Mouse (Mus musculus): ENCODE data around the gene Apoc1. TPM values are rescaled to one million over a fixed set of nuclear protein-coding genes. Genes with fewer than 3 reads are reported as not detected.
"Not testable (repeated sequence)": the region's sequence is repeated elsewhere in the genome, so short reads cannot be mapped to it uniquely, and the experiment has no call there.

Gene Apoc1
- polyA plus RNA-seq, 1 experiment from 2014 or later = 4.8 TPM

DNA sequence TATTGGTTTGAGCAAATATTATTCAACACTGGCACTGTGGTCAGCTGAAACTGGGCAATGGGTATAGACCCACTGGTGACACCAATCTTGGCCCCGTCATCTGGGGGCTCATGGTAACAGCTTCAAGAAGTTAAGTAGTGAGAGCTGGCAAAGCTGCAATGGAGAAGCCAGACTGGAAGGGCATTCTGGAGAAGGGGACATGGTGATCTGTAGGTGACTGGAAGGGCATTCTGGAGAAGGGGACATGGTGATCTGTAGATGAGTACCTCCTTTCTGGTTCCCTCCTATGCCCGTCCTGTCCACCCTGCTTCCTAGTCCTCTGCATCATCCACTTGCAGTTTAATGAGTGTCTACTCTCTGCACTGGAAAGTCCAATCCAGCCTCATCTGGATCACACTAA is 3.8 kb downstream of the Apoc1 start:
- Histone ChIP-seq H3K9me3 (replicated peaks) (no peaks in the 10 kb centered on the region), H3K4me3 (no peak overlapping the region), H3K36me3 (no peaks in the 10 kb centered on the region), H3K4me1 (peaks cover 22% of the 10 kb centered on the region), H3K27ac (no peak overlapping the region), H3K27me3 (ENCODE audit: low read depth, poor library complexity, severe bottlenecking) (no peaks in the 10 kb centered on the region)
- WGBS = 94% methylated on average over 2 of the region's 2 CpGs
- no peak for DNase-seq (ENCODE audit: low spot score)

DNA sequence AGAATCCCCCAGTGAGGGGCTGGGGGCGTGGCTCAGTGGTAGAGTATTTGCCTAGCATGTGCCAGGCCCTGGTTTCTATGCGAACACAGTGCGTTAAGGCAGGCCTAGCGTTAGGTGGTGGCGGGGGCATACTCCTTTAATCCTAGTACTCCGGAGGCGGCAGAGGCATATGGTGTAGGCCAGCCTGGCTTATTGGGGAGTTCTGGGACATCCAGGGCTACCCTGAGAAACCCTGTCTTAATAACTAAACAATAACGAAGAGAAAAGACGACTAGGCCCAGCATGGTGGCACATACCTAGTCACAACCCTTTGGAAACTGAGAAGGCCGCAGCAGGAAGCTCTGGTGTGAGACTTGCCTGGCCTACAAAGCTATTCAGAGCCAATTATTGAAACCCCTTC is 4.4 kb downstream of the Apoc1 start:
- H3K36me3 ChIP-seq = no peaks in the 10 kb centered on the region
- no peaks in the 10 kb centered on the region for H3K27me3 ChIP-seq (ENCODE audit: low read depth, poor library complexity, severe bottlenecking)
- 93% methylated on average over 10 of the region's 10 CpGs for WGBS
- no peak overlapping the region for H3K27ac ChIP-seq
- H3K9me3 ChIP-seq (replicated peaks) = no peaks in the 10 kb centered on the region
- no peak for DNase-seq (ENCODE audit: low spot score)
- H3K4me1 ChIP-seq = peaks cover 17% of the 10 kb centered on the region
- H3K4me3 ChIP-seq = no peak overlapping the region

- H3K4me1 ChIP-seq; H3K4me3 ChIP-seq; DNase-seq (ENCODE audit: low spot score); H3K36me3 ChIP-seq; H3K27me3 ChIP-seq (ENCODE audit: low read depth, poor library complexity, severe bottlenecking); H3K9me3 ChIP-seq (replicated peaks): not testable (repeated sequence)
- WGBS = 70% methylated on average over 8 of the region's 8 CpGs
- peak overlapping the region; percentile 53; the same call in 1 of the 2 replicates for H3K27ac ChIP-seq
These were observed 5.4 kb downstream of the Apoc1 start for GRCm38 (mm10) chr7:19686927-19687583.

DNA sequence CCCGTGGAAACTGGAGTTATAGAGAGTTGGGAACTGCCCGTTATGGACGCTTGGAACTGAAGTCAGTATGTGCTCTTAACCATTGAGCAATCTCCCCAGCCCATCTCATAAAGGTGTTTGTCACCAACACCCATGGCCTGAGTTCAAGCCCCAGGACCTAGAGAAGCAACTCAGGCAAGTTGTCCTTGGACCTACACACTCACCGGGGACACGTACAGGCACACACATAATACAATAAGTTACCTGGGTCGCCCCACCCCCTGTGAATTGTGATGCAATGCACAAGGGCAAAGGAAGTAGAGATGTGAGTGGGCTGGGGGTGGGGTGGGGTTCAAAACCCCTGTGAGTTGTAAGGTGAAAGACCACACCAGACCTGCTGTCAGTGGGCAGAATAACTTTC is 5.9 kb downstream of the Apoc1 start:
- H3K4me3 ChIP-seq = no peak overlapping the region
- H3K36me3 ChIP-seq = no peaks in the 10 kb centered on the region
- H3K27me3 ChIP-seq (ENCODE audit: low read depth, poor library complexity, severe bottlenecking) = no peaks in the 10 kb centered on the region
- WGBS = 88% methylated on average over 6 of the region's 6 CpGs
- DNase-seq (ENCODE audit: low spot score) = no peak
- H3K9me3 ChIP-seq (replicated peaks) = no peaks in the 10 kb centered on the region
- H3K27ac ChIP-seq = peak overlapping the region; percentile 53; the same call in 1 of the 2 replicates
- H3K4me1 ChIP-seq = peaks cover 5% of the 10 kb centered on the region; the same call in 1 of the 2 replicates

- no peaks in the 10 kb centered on the region for H3K36me3 ChIP-seq
- no peak for DNase-seq (ENCODE audit: low spot score)
- 64% methylated on average over 4 of the region's 4 CpGs for WGBS
- H3K27me3 ChIP-seq (ENCODE audit: low read depth, poor library complexity, severe bottlenecking) = no peaks in the 10 kb centered on the region
- no peaks in the 10 kb centered on the region for H3K9me3 ChIP-seq (replicated peaks)
- no peak overlapping the region for H3K4me3 ChIP-seq
- H3K27ac ChIP-seq = no peak overlapping the region
- H3K4me1 ChIP-seq = peaks cover 5% of the 10 kb centered on the region; the same call in 1 of the 2 replicates
These were observed 7.1 kb downstream of the Apoc1 start for GRCm38 (mm10) chr7:19685374-19685773.

GRCm38 (mm10) chr7:19683771-19684201 is 8.7 kb downstream of the Apoc1 start:
- H3K27ac ChIP-seq = no peak overlapping the region
- H3K27me3 ChIP-seq (ENCODE audit: low read depth, poor library complexity, severe bottlenecking) = no peaks in the 10 kb centered on the region
- H3K36me3 ChIP-seq = no peaks in the 10 kb centered on the region
- no peak overlapping the region for H3K4me3 ChIP-seq
- DNase-seq (ENCODE audit: low spot score) = no peak
- WGBS = 88% methylated on average over 6 of the region's 6 CpGs
- no peaks in the 10 kb centered on the region for H3K9me3 ChIP-seq (replicated peaks)
- H3K4me1 ChIP-seq = peaks cover 5% of the 10 kb centered on the region; the same call in 1 of the 2 replicates

- Histone ChIP-seq H3K9me3 (replicated peaks) (no peaks in the 10 kb centered on the region), H3K4me3 (no peak overlapping the region), H3K27me3 (ENCODE audit: low read depth, poor library complexity, severe bottlenecking) (no peaks in the 10 kb centered on the region), H3K27ac (no peak overlapping the region), H3K4me1 (peaks cover 5% of the 10 kb centered on the region; the same call in 1 of the 2 replicates), H3K36me3 (no peaks in the 10 kb centered on the region)
- 77% methylated on average over 3 of the region's 3 CpGs for WGBS
- no peak for DNase-seq (ENCODE audit: low spot score)
These were observed 9.5 kb downstream of the Apoc1 start for GRCm38 (mm10) chr7:19682979-19683378.

DNA sequence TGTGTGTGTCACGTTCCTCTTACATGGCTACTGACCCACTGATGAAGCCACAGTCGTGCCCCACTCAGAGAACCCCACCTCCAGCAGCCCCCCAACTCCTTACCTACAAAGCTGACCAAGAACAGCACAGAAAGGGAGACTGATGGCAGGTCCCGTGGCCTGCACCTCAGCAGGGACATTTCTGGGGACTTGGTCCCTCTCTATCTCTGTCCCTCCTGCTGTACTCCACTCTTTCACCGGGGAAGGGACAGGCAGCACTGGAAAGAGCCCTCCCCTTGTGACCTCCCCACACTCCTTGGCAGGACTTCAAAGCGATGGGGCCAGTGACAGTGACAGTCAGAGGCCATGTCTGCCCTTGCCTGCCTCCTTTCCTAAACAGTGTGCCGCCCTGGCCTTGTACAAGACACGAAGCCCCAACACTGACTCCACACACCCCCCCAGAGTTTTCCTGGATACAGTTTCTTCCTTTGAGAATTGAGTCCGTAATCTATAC is 11.2 kb downstream of the Apoc1 start, which contains the start of the genes Gm44805 and Apoc4:
Gene Gm44805 (minus strand): TSS at position 222 of the 493 bp plus-strand sequence.
Gene Apoc4 (minus strand): TSS at position 278 of the 493 bp plus-strand sequence.
- no peak within 1 kb of the TSS for H3K4me3 ChIP-seq
- no peaks in the 10 kb centered on the region for H3K4me1 ChIP-seq
- no peaks in the 10 kb centered on the region for H3K36me3 ChIP-seq
- DNase-seq (ENCODE audit: low spot score) = no peak
- 54% methylated on average over 8 of the region's 8 CpGs for WGBS
- no peaks in the 10 kb centered on the region for H3K9me3 ChIP-seq (replicated peaks)
- H3K27me3 ChIP-seq (ENCODE audit: low read depth, poor library complexity, severe bottlenecking) = no peaks in the 10 kb centered on the region
- no peak within 1 kb of the TSS for H3K27ac ChIP-seq

- Histone ChIP-seq H3K27me3 (ENCODE audit: low read depth, poor library complexity, severe bottlenecking) (no peaks in the 10 kb centered on the region), H3K4me3 (no peak overlapping the region), H3K9me3 (replicated peaks) (no peaks in the 10 kb centered on the region), H3K36me3 (no peaks in the 10 kb centered on the region), H3K4me1 (no peaks in the 10 kb centered on the region), H3K27ac (no peak overlapping the region)
- DNase-seq (ENCODE audit: low spot score) = no peak
- WGBS = 92% methylated on average over 2 of the region's 2 CpGs
These were observed 11.8 kb downstream of the Apoc1 start for GRCm38 (mm10) chr7:19680702-19681101.

DNA sequence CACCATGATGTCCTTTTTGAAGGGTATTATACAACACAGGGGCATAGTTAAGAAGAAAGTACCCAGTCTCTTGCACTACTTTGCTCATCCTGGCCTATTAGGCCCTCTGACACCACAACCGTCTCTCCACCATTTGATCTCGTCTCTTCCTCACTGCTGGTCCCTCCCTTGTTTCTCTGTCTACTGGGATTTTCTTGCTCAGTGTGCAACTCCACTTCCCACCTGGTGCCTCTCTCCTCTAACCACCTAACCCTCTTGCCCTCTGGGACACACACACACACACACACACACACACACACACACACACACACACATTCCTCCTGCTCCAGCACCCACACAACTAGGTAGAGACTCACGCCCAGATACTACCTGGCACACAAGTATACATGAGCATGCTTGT is 13.6 kb downstream of the Apoc1 start:
- H3K4me1 ChIP-seq = no peaks in the 10 kb centered on the region
- 89% methylated on average over 3 of the region's 3 CpGs for WGBS
- H3K9me3 ChIP-seq (replicated peaks) = no peaks in the 10 kb centered on the region
- no peaks in the 10 kb centered on the region for H3K36me3 ChIP-seq
- no peaks in the 10 kb centered on the region for H3K27me3 ChIP-seq (ENCODE audit: low read depth, poor library complexity, severe bottlenecking)
- DNase-seq (ENCODE audit: low spot score) = no peak
- no peak overlapping the region for H3K27ac ChIP-seq
- H3K4me3 ChIP-seq = no peak overlapping the region

- H3K27ac ChIP-seq = no peak within 1 kb of the TSS
- 81% methylated on average over 8 of the region's 8 CpGs for WGBS
- no peak for DNase-seq (ENCODE audit: low spot score)
- no peaks in the 10 kb centered on the region for H3K36me3 ChIP-seq
- no peaks in the 10 kb centered on the region for H3K27me3 ChIP-seq (ENCODE audit: low read depth, poor library complexity, severe bottlenecking)
- no peak within 1 kb of the TSS for H3K4me3 ChIP-seq
- H3K9me3 ChIP-seq (replicated peaks) = no peaks in the 10 kb centered on the region
- no peaks in the 10 kb centered on the region for H3K4me1 ChIP-seq
These were observed 14.6 kb downstream of the Apoc1 start, which contains the start of gene Apoc2 for GRCm38 (mm10) chr7:19677872-19678271. Apoc2 (minus strand) TSS chr7:19677941.

DNA sequence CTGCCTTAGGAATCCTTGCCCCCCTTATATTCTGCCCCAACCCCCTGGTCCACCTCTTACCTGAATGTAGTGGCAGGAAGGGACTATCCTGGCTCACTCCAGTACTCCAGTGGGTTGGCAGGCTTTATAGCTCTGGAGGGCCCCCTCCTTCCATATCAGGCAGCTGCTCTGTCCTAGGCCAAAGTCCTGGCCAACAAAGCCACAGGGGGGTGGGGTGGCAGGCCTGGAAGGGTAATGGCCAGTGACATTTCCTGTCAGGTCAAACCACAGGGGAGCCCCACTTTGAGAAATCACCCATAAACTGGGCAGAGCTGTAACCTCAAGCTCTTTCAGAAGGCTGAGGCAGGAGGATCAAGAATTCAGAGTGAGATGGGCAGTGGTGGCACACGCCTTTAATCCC is 15.8 kb downstream of the Apoc1 start:
- Histone ChIP-seq H3K36me3 (no peaks in the 10 kb centered on the region), H3K4me3 (no peak overlapping the region), H3K9me3 (replicated peaks) (no peaks in the 10 kb centered on the region), H3K27me3 (ENCODE audit: low read depth, poor library complexity, severe bottlenecking) (no peaks in the 10 kb centered on the region), H3K27ac (no peak overlapping the region), H3K4me1 (no peaks in the 10 kb centered on the region)
- no peak for DNase-seq (ENCODE audit: low spot score)
- 76% methylated on average over 1 of the region's 1 CpGs for WGBS

DNA sequence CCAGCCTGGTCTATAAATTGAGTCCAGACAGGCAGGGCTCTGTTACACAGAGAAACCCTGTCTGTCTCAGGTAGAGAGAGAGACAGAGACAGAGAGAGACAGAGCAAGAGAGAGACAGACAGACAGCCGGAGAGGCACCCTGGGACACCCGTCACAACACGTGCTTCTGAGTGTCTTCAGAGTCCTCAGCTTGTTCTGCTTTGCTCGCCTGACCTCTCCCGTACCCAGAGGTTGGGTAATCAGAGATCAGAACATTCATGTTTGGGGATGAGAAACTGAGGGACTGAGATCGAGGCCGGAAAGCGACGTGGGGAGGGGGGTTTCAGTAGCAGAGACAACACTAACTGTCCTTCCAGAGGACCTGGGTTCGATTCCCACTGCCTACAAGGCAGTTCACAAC is 16.6 kb downstream of the Apoc1 start:
- no peaks in the 10 kb centered on the region for H3K36me3 ChIP-seq
- DNase-seq (ENCODE audit: low spot score) = no peak
- H3K27ac ChIP-seq = no peak overlapping the region
- no peak overlapping the region for H3K4me3 ChIP-seq
- no peaks in the 10 kb centered on the region for H3K4me1 ChIP-seq
- no peaks in the 10 kb centered on the region for H3K9me3 ChIP-seq (replicated peaks)
- 89% methylated on average over 10 of the region's 10 CpGs for WGBS
- no peaks in the 10 kb centered on the region for H3K27me3 ChIP-seq (ENCODE audit: low read depth, poor library complexity, severe bottlenecking)

Data from limb, embryonic 10.5 days (tissue).